Mouse (Mus musculus) gastrocnemius, postnatal 10 days (tissue): ENCODE results near the gene Mgat5. TPM values are rescaled to one million over a fixed set of nuclear protein-coding genes. Genes with fewer than 3 reads are reported as not detected.
A peak's percentile ranks its signal among the peaks of the same experiment; 100 is the strongest.

Source experiments
- DNase-seq: peaks from one replicate; pipeline ENCODE4 v3.0.0; 2021; ENCODE audit warnings: mixed read lengths
- total RNA-seq, 2 experiments: library from RNA; stranded (reverse); gene quantifications; 2 replicates each; pipeline ENCODE4 v1.2.3; 2021

The Mgat5 gene
- total RNA-seq, 2 experiments from 2014 or later, result 3.6 to 4.9 TPM

DNA sequence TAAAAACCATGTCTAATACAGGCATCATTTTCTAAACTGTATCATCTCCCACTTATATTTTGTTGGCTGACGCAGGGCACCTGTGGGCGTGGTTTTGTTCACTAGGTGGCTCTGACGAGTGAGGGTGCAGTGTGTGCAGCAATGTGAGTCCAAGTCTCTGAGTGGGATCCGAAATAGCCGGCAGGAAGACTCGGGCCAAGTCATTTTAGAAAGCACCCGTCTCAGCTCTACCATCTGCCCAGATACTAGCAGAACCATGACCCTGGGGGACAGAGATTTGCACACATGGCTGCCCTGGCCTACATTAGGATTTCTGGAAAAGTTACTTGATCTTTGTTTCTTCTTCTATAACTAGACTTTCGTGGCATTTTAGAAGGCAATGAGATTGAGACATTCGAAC, 135.5 kb downstream of the Mgat5 start:
- no peak for DNase-seq

DNA sequence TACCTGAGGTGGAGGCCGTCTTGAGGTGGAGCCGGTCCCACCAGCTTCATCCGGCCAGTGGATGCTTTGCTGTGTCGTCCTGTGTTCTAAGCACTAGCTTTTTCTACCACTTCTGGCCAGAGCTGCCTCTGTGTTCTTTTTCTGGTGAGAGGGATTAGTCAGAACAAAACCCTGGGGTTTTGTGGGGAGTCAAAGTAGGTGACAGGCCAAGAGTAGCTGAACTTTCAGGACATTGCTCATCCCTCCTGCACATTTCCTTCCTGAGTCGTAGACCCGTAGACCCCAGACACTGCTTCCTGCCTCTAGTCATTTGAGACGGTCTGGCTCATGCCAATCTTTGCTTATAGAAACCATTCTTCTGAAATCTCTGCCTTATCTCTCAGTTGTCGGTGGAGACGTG, 140.1 kb downstream of the Mgat5 start:
- no peak for DNase-seq

DNA sequence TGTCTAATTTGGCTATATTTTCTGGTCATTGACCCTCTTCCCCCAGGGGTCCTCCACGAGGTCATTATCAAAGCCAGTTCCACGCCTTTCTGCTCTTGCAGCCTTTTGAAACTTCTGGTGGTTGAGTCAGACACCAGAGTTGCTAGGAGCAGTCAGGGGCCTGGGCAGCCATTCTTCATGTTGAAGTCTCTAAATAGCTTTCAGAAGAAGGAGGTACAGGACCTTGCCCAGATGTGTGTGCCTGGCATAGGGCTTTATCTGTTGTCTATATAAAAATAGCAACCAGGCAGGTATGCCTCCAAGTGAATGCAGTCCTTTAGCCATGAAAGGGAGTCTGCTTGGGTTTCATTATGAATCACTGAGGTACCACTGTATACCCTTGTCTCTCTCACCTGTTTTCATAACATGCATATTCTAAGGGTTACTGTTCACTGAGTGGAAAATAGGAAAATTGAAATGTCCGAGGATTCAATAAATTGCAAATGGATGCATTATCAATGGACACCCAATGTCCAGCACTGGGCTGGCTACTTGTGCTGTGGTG, 141.9 kb downstream of the Mgat5 start:
- no peak for DNase-seq

DNA sequence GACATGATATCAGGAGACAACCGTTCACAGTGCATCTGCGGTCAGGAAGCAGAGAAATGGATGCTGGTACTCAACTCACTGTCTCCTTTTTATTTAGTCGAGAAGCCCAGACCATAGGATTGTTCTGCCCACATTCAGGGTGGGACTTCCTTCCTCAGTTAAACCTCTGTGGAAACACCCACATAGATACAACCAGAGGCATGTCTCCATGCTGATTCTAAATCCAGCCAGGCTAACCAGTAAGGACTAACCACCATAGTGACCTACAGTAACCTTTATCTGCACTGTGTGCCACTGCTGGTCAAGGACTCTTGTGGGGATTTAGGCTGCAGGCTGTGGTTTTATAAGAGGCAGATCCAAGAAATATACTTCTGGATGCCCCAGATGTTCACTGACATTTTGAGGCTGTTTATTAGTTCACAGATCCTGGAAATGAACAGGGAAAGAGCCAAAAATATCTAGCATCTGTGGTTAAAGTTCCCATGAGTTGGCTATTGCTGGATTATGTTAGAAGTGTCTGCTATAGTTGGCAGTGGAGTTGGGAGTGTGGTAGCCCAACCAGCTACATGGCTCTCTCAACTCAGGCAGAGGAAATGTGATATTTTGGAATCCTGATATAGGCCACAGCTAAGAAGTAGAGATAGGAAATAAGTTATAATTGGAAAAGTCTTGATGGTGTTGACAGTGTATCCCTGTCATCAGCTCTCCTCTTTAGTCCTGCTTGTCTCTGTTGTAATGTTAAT, 143.2 kb downstream of the Mgat5 start:
- DNase-seq, result no peak

DNA sequence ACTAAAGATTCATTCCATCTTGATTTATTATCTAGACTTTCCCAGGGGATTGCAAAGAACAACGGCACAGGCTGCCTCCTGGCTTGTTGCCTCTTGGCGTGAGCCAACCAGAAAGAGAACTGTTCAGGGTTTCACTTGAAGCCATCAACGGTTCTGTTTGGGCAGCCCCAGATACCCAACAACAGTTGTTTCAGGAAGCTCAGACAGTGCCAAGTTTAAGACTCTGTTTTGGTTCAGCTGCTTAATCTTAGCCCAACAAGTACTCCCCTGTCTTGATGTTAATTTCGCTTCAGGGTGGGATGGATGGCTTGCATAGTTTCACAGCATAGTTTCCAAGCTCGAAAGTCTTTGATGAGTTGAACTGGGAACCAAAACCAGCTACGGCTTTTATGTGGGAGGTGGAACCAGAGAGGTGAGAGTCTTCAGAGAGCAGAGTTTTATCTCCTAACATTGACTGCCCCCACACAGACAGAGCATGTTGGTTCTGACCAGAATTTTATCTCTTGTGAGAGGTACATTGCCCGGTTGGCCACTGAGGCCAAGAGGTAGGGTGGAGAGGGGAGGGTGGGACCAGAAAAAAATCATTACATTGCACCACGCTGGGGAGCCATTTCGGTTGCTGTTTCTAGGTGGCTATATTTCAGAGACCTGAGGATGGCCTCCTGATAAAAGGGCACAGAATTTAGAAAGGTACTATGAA, 144.0 kb downstream of the Mgat5 start:
- peak; percentile 27 for DNase-seq

DNA sequence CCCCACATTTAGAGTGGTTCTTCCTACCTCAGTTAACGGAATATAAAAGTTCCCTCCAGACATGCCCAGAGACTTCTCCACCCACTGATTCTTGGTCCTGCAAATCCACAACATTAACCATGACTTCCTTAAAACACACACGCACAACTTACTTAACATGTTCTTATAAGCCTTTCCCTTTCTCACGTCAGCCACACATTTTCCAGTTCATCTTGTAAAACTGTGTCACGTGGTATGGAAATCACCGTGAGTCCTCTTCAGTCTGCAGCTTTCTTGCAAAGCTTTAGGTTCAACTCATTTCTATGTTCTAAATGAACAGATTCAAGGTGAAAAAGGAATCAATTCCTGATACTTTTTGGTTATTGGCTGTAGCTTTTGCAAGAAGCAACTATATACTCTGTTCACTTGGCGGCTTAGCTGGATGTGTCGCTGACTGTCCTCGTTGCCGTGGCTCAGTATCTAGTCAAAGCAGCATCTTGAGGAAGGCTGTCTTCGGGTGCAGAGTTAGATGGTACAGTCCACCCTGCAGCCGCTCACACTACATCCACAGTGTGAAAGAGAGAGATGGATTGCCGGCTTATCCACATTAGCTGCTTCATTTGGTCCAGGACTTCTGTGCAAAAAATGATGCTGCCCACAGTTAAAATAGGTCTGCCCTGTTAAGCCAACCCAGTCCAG, 146.7 kb downstream of the Mgat5 start:
- DNase-seq, result no peak

DNA sequence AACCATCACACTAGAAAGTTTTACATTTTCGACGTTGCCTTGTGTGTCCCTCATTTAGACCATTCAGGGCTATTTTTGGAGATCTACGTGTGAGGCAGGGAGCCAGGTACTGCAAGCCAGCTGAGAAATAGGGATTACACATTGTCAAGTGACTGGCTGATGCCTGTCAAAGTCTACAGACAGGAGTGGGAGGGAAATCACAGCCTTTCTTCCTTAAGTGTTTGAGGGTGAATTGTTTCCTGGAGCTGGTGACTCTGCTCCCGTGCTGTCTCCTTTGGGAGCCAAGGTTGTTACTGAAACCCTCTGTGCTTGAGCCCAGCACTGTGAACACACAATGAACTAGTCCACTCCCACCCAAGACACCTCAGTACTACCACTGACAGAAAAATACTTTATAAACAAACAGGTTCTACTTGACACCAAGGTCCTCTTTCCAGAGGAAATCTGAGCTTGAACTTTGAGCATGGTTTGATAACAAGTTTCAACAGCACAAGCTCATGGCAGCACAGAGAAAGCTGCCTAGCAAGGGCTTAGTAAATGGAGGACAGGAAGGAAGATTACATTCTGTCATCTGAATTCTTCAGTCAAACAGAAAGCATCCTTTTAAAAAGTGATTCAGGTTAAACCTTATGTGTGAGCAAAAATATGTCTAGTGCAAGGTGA, 147.4 kb downstream of the Mgat5 start:
- no peak for DNase-seq

DNA sequence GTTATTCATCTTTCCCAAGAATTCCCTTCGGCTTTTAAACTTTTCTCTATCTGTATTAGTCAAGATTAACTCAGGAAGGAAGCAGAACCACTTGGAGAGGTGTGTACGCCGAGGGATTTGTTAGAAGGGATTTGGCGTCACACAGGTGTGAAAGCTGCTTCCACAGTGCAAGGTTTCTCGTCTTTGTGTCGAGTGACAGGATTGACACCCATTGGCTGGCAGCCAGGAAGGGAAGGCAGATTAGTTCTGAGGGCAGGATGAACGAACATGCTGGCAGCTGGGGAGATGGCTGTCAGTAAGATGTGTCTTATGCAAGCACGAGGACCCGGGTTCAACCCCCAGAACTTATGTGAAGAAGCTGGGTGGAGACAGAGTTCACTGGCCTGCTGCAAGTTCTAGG, 148.6 kb downstream of the Mgat5 start:
- no peak for DNase-seq

DNA sequence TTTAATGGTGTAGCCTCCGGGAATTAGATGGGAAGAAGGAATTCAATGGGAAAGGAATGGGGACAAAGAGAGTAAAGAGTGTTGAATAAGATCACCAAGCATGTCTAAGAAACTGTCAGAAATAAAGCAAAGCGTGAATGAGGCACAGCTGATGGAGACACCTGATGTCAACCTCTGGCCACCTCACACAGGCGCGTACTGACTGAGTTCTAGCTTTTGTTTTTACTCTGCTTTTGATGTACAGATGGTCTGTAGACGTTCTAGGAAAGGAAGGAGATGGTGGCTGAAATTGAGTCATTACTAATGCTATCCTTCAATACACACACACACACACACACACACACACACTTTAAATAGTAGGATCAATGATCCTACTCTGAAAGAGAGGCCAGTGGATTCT, 149.3 kb downstream of the Mgat5 start:
- DNase-seq, result no peak

DNA sequence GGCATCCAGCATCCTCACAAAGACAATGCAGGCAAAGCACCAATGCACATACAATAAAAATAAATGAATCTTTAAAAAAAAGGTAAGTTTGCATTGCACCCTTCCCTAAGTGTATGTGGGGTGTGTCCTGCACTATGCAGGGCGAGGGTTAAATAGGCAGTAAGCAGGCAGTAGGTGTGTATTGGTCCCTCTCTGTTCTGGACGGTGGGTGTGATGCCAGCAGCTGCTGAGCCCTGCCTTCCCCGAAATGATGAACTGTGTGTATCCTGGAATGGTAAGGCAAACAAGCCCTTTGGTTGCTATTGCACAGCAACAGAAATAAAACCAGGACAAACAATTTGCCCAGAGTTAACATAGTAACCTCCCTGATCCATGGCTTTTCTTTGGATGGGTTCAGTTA, 150.2 kb downstream of the Mgat5 start:
- no peak for DNase-seq

DNA sequence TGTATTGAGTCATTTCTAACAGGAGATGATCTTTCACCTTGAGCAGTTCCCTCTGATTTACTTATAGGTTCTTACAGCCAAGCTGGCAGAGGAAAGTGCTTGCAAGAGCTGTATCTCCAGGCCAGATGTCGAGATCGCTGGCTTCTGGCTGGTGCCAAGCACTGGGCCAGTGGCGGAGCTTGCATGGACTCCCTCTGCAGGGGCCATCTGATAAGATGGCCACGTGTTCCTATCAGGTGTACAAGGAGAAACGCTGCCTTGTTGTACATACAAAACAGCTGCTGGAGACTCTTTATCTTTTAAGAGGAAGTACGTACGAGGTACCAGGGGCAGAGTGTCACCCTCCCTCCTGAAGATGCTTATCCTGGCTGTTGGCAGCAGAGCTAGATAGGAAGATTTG, 158.8 kb downstream of the Mgat5 start:
- no peak for DNase-seq

DNA sequence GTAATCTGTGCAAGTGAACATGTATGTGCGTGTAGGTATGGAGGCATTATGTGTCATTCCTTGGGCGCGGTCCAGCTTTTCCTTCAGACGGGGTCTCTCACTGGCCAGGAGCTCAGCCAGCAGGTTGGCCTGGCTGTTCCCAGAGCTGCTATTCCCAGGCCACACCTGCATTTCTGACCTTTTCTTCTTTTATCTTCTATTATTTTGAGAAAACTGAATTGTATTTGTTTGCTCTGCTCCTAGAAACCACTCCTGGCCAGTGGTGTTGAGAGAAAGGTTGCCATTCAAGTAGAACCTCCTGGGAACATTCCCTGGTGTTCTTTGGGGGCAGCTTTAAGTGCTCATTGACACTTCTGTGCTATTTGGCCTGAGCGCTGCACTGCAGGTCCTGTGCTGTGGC, 160.9 kb downstream of the Mgat5 start:
- DNase-seq, result no peak

DNA sequence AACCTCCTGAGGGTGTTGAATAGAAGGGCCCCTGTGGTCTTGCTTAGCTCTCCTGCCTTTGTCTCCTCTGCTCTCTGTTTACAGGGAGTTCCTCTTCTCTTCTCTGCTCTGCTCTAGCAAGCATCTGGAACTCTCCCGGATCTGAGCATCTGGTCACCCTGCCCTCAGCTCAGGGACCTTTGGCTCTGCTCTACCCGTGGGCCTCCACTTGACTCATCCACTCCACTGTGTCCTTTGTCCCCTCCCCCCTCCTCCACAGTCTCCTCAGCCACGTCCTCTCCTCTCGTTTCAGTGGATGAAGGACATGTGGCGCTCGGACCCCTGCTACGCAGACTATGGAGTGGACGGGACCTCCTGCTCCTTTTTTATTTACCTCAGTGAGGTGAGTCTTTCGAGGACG, 161.3 kb downstream of the Mgat5 start:
- no peak for DNase-seq

DNA sequence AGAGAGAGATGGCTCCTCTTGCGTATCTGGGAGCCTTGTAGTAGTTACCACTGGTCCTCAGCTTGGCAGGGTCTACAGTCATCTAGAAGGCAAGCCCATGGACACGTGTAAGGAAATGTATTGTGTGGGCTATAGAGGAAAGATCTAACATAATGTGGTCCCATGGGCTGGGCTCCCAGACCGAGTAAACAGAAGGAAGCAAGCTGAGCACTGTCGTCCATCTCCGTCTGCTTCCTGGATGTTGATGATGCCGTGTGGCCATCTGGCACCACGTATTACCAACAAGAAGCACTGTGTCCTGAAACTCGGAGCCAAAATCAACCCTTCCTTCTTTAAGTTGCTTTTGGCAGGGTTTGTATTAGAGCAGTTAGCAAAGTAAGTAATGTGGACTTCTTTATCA, 163.7 kb downstream of the Mgat5 start:
- DNase-seq, result no peak

DNA sequence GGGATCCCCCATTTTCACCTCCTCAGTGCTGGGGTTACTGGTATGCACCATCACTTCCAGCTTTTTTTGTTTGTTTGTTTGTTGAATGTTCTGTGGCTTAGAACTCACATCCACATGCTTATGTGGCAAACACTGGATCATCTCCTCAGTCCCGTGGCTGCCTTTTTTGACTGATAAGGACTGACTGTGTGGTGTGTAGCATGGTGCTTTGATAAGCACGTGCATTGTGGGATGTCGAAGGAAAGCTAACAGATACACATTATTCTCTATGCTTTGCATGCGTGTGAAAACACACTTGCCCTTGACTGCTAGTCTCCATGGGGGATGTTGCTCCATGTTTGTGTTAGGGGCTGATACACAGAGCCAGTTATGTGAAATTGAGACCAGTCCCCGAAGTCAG, 164.7 kb downstream of the Mgat5 start:
- DNase-seq, result no peak

DNA sequence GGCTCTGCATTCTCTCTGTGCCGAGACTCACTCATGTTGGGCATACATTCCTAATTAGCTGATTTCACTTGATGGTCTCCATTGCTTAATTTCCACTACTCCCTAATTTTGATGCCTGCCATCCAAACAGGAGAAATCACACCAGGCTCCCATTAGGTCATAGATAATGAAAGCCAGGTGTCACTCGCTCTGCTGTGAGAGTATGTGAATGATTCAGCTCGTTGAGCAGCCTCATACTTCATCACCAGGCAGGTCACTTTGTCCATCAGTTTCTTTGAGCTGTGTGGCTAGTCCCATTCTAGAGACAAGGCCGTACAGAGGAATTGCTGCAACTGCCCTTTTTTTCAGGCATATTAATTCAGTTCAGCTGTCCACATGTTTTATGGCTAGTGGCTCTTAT, 167.3 kb downstream of the Mgat5 start:
- DNase-seq, result no peak

DNA sequence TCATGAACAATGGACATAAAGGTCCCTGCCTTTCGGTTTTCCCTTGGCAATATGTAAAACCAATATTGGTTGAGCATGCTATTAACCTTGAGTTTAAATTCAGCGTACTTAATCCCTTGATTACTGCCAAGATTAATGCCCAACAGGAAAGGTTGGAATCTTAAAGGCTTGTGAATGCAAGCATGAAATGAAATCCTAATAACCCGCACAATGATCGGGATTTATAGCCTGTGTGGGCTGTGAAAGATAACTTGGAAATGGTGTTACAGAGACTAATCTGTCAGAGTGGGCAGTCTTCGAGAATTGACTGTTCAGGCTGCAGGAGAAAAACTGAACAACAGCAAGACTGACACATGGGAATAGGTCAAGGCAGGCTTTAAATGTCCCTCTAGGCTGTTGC, 168.7 kb downstream of the Mgat5 start:
- no peak for DNase-seq

DNA sequence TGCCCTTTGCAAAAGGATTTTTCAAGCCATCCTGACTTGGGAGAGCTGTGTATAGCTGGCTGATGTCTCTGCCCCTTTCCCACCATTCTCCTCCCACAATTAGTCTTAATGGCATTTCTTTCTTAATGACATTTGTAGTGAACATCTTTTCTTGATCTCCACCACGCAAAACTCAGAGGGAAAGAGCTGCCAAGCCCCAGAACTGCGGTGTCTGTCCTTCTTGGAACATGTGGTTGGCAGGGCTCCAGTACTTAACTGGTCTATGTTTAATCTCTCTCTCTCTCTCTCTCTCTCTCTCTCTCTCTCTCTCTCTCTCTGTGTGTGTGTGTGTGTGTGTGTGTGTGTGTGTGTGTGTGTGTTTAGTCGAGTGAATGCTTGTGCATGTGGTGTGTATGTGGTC, 169.3 kb downstream of the Mgat5 start:
- DNase-seq, result no peak

DNA sequence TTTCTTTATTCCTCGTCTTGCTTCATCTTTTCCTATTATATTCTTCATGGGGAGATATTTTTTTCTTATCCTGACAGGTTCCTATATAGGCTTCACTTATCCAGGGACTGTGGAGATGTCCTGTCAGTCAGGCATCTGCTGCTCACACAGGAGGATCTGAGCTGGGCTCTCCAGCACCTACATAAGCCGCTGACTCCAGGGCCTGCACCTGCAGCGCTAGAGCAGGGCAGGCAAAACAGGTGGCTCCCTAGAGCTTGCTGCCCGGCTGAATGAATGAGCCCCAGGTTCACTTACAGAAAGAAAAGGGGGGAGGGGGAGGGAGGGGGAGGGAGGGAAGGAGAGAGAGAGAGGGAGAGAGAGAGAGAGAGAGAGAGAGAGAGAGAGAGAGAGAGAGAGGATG, 175.3 kb downstream of the Mgat5 start:
- no peak for DNase-seq

DNA sequence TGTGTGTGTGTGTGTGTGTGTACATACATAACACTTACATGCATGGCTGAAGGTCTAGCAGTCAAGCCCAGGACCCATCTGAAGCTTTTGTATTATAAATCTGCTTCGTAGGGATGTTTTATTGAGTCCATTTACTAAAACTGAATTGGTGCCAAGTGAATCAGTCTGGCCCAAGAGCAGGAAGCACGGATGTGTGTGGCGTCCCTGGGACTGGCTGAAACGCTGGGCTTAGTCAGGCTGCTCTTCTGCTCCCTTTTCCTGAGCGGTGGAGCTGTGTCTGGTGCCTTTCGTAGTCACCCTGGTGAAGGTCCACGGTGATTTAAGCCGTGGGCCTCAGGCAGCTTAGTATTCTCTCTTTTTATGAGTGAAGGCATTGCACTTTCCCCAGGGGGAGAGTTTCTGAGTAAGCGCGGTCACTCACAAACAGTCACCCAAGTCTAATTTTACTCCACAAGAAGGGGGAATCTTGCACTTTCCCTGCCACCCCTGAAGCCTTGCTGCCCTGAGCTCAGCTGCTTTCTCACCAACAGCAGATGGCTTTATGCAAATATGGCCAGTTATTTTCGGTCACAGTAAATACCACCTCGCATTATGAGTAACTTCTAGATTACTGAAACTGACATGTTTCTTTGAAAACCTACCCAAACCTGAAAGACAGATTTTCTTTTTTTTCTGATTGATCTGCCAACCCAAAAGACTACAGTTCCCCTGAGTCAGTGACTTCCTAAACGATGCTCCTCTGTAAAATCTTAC, 176.1 kb downstream of the Mgat5 start:
- no peak for DNase-seq

DNA sequence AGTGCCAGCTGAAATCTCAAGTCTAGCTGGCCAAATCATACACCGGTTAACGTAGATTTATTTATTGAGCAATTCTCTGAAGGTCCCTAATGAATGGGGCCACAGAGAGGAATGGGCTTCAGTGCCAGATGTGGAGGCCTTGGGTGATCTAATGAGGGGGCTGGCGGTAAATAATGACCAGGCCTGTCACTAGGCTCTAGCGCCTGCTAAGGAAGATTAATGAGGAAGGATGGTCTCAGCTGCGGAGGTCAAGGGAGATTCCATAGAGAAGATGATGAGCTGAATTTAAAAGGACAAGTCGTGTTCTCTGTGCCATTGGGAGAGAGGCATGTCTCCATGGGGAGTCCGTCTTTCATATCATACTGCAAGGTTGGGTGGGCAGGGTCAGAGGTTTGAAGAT, 178.3 kb downstream of the Mgat5 start:
- DNase-seq, result no peak

DNA sequence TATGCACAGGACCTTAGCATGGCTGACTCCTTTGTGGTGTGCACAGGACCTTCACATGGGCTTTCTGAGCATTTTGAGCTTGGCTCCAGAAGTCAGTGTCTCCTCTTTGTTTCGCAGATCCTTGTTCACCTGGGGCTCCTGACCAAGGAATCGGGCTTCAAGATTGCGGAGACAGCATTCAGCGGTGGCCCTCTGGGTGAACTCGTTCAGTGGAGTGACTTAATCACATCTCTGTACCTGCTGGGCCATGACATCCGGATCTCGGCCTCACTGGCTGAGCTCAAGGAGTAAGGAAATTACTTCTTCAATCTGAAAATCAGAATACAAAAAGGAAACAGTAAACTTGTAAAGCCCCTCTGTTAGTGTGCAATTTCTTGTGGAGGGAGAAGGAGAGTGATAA, 182.4 kb downstream of the Mgat5 start:
- DNase-seq, result no peak
